Mouse (Mus musculus): ENCODE measurements around the gene Tmbim7.

GRCm38 (mm10) chr5:3722873-3723272 is 71.9 kb downstream of the Tmbim7 start:
- TF ChIP-seq CTCF (IDR thresholded peaks at IDR 0.05; ENCODE audit: low read depth, low read length) (no peak), POLR2A (IDR thresholded peaks at IDR 0.05; ENCODE audit: borderline replicate concordance, low read depth, low read length) (no peak)

Measured in bone marrow macrophage, adult 2 months (primary cell).